Mouse (Mus musculus) myocyte (in vitro differentiated cells): ENCODE measurements around the gene Baiap2l2. TPM values are rescaled to one million over a fixed set of nuclear protein-coding genes. Genes with fewer than 3 reads are reported as not detected.
"Not testable (repeated sequence)": the region's sequence is repeated elsewhere in the genome, so short reads cannot be mapped to it uniquely, and the experiment has no call there.

Experiments used
- H3K27me3 ChIP-seq: one replicate; pipeline ENCODE4 v1.6.1; 2011; ENCODE audit not compliant: control insufficient read depth, insufficient read depth, insufficient read length
- H3K36me3 ChIP-seq: one replicate; pipeline ENCODE4 v1.6.1; 2011; ENCODE audit not compliant: control insufficient read depth, insufficient read depth
- H3K4me2 ChIP-seq: one replicate; pipeline ENCODE4 v1.6.1; 2011; ENCODE audit warnings: low read depth, control low read depth
- H3K4me3 ChIP-seq: one replicate; pipeline ENCODE4 v1.5.1; 2011; ENCODE audit warnings: mild to moderate bottlenecking, control low read depth, moderate library complexity
- H3K79me2 ChIP-seq: one replicate; pipeline ENCODE4 v1.6.1; 2011; ENCODE audit not compliant: control insufficient read depth, insufficient read depth
- H3ac ChIP-seq: one replicate; pipeline ENCODE4 v1.6.1; 2011; ENCODE audit not compliant: control insufficient read depth, insufficient read length
- CEBPB ChIP-seq: IDR thresholded peaks from 2 replicates; pipeline ENCODE4 v1.6.1; 2011; ENCODE audit warnings: mild to moderate bottlenecking, moderate library complexity; ENCODE audit not compliant: poor library complexity, insufficient read depth, severe bottlenecking
- E2F4 ChIP-seq: IDR thresholded peaks from one replicate; pipeline ENCODE4 v1.6.1; 2011; ENCODE audit warnings: mild to moderate bottlenecking, control low read depth, moderate library complexity; ENCODE audit not compliant: insufficient read depth
- MAX ChIP-seq: IDR thresholded peaks from one replicate; pipeline ENCODE4 v1.6.1; 2011; ENCODE audit warnings: low read depth, mild to moderate bottlenecking, control low read depth
- MYOD1 ChIP-seq, 3 experiments: IDR thresholded peaks; one replicate each; pipeline ENCODE4 v1.6.1; 2011; ENCODE audit warnings: control low read depth in 2 of 3, low read depth in 2 of 3, mild to moderate bottlenecking in 2 of 3, moderate library complexity in 1 of 3; ENCODE audit not compliant: insufficient read length in 2 of 3, control insufficient read depth in 1 of 3
- MYOG ChIP-seq, 3 experiments: IDR thresholded peaks; one replicate each; pipeline ENCODE4 v1.6.1; 2011; ENCODE audit warnings: control low read depth in 2 of 3, low read depth in 2 of 3, mild to moderate bottlenecking in 2 of 3; ENCODE audit not compliant: insufficient read length in 2 of 3, control insufficient read depth in 1 of 3, insufficient read depth in 1 of 3
- POLR2A ChIP-seq: IDR thresholded peaks from one replicate; pipeline ENCODE4 v1.6.1; 2011; ENCODE audit warnings: low read depth, mild to moderate bottlenecking, control low read depth, moderate library complexity; ENCODE audit not compliant: insufficient read length
- POLR2AphosphoS2 ChIP-seq: IDR thresholded peaks from one replicate; pipeline ENCODE4 v1.6.1; 2011; ENCODE audit warnings: low read depth, control low read depth; ENCODE audit not compliant: insufficient read length
- REST ChIP-seq: IDR thresholded peaks from one replicate; pipeline ENCODE4 v1.6.1; 2011; ENCODE audit warnings: mild to moderate bottlenecking, control low read depth, moderate library complexity; ENCODE audit not compliant: insufficient read depth, insufficient read length
- SRF ChIP-seq: IDR thresholded peaks from one replicate; pipeline ENCODE4 v1.6.1; 2011; ENCODE audit warnings: low read depth; ENCODE audit not compliant: control insufficient read depth, insufficient read length
- TCF12 ChIP-seq: IDR thresholded peaks from one replicate; pipeline ENCODE4 v1.6.1; 2011; ENCODE audit warnings: mild to moderate bottlenecking, control low read depth; ENCODE audit not compliant: poor library complexity, insufficient read depth, severe bottlenecking
- TCF3 ChIP-seq: IDR thresholded peaks from one replicate; pipeline ENCODE4 v1.6.1; 2011; ENCODE audit warnings: low read depth, control low read depth; ENCODE audit not compliant: insufficient read length
- USF1 ChIP-seq: IDR thresholded peaks from one replicate; pipeline ENCODE4 v1.6.1; 2011; ENCODE audit warnings: low read depth, mild to moderate bottlenecking, control low read depth, moderate library complexity
- polyA plus RNA-seq: library from polyadenylated mRNA; unstranded; fragments of >200 nt; fragmentation: generic; extraction: Trizol; gene quantifications from one replicate; pipeline ENCODE4 v1.2.1, GENCODE M21; 2012; ENCODE audit warnings: missing spikeins

Baiap2l2 gene
- polyA plus RNA-seq, 1 experiment = 1.7 TPM

- H3K36me3 ChIP-seq = no peaks in the 10 kb centered on the region
Measured at GRCm38 (mm10) chr15:79235268-79235667, 50.1 kb downstream of the Baiap2l2 start.

GRCm38 (mm10) chr15:79229058-79229821 lies 56.1 kb downstream of the Baiap2l2 start, which contains the start of the genes Pick1 and Gm49486:
Gene Pick1 (plus strand): TSS chr15:79229173.
Gene Gm49486 (plus strand): TSS chr15:79229391.
- Histone ChIP-seq H3K4me2 (peak within 1 kb of the TSS; percentile 81), H3K4me3 (peak within 1 kb of the TSS; percentile 34), H3K36me3 (no peaks in the 10 kb centered on the region), H3ac (no peak within 1 kb of the TSS), H3K27me3 (no peaks in the 10 kb centered on the region), H3K79me2 (no peaks in the 10 kb centered on the region)
- no peak for TF ChIP-seq USF1
- TF ChIP-seq MYOD1 (IDR thresholded peaks at IDR 0.05; ENCODE audit: control insufficient read depth in 1 of 3, insufficient read length in 2 of 3, low read depth in 2 of 3) = peak in 2 of 3 experiments; percentile 72 to 80
- no peak for TF ChIP-seq MAX
- peak in 1 of 3 experiments; percentile 65 for TF ChIP-seq MYOG (IDR thresholded peaks at IDR 0.05; ENCODE audit: control insufficient read depth in 1 of 3, insufficient read depth in 1 of 3, insufficient read length in 2 of 3, low read depth in 2 of 3)
- no peak for TF ChIP-seq SRF
- TF ChIP-seq TCF3 = no peak
- TF ChIP-seq REST = no peak
- peak; percentile 56 for TF ChIP-seq POLR2A
- peak; percentile 39 for TF ChIP-seq POLR2AphosphoS2
- no peak for TF ChIP-seq TCF12

More at GRCm38 (mm10) chr15:79235268-79235667, 50.1 kb downstream of the Baiap2l2 start:
- no peaks in the 10 kb centered on the region for H3K27me3 ChIP-seq
- no peaks in the 10 kb centered on the region for H3K79me2 ChIP-seq
- no peak overlapping the region for H3K4me2 ChIP-seq
- TF ChIP-seq SRF (no peak), MAX (no peak), CEBPB (no peak), MYOD1 (IDR thresholded peaks at IDR 0.05; ENCODE audit: control insufficient read depth in 1 of 3, insufficient read length in 2 of 3, low read depth in 2 of 3) (no peak), POLR2A (no peak), TCF12 (no peak), USF1 (no peak), REST (no peak), MYOG (IDR thresholded peaks at IDR 0.05; ENCODE audit: control insufficient read depth in 1 of 3, insufficient read depth in 1 of 3, insufficient read length in 2 of 3, low read depth in 2 of 3) (no peak), TCF3 (no peak), POLR2AphosphoS2 (no peak), E2F4 (no peak)
- no peak overlapping the region for H3K4me3 ChIP-seq
- H3ac ChIP-seq = no peak overlapping the region

GRCm38 (mm10) chr15:79225780-79226179 lies 59.6 kb downstream of the Baiap2l2 start:
- not testable (repeated sequence) for H3K36me3 ChIP-seq, H3K4me2 ChIP-seq, H3ac ChIP-seq, H3K79me2 ChIP-seq, H3K4me3 ChIP-seq
- H3K27me3 ChIP-seq = peaks cover 12% of the 10 kb centered on the region

- H3K36me3 ChIP-seq = no peaks in the 10 kb centered on the region
- H3K27me3 ChIP-seq = peaks cover 20% of the 10 kb centered on the region
- H3K79me2 ChIP-seq = no peaks in the 10 kb centered on the region
- H3K4me2 ChIP-seq = no peak overlapping the region
- no peak overlapping the region for H3K4me3 ChIP-seq
- no peak for TF ChIP-seq REST
- H3ac ChIP-seq = no peak overlapping the region
Measured at GRCm38 (mm10) chr15:79224685-79225084, 60.7 kb downstream of the Baiap2l2 start.

- Histone ChIP-seq H3K79me2 (no peaks in the 10 kb centered on the region), H3K36me3 (no peaks in the 10 kb centered on the region), H3K27me3 (peaks cover 26% of the 10 kb centered on the region), H3K4me3 (no peak overlapping the region), H3ac (no peak overlapping the region), H3K4me2 (no peak overlapping the region)
- TF ChIP-seq MAX (no peak), TCF12 (no peak), REST (no peak), MYOG (IDR thresholded peaks at IDR 0.05; ENCODE audit: control insufficient read depth in 1 of 3, insufficient read depth in 1 of 3, insufficient read length in 2 of 3, low read depth in 2 of 3) (no peak), USF1 (no peak), SRF (no peak), CEBPB (no peak), TCF3 (no peak), POLR2AphosphoS2 (no peak), E2F4 (no peak), MYOD1 (IDR thresholded peaks at IDR 0.05; ENCODE audit: control insufficient read depth in 1 of 3, insufficient read length in 2 of 3, low read depth in 2 of 3) (no peak), POLR2A (no peak)
Measured at GRCm38 (mm10) chr15:79223641-79224040, 61.7 kb downstream of the Baiap2l2 start.
